Mouse (Mus musculus): ENCODE measurements around the gene Whrn.

Gene Whrn

DNA sequence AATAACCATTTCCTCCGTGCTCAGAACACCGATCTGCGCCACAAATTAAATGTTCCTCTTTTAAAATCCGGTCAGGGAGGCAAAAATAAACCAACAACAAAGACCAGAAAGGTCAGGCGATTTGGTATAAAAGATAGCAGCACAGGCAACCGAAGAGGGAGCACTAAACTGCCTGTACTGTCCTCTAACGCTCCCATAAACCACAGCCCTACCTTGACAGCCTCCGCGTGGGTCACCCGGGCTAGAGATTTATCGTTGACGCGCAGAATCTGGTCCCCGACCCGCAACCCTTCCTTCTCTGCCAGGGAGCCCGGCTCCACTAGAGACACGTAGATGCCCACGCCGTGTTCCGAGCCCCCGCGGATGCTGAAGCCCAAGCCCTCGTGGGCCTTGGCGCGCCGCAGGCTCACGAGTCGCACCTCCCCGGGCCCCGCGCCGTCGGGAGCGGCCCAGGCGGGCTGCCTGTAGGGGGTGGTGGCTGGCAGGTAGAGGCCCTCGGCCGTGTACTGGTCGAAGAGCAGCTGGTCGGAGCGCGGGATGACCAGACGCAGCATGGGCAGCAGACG, 1.3 kb downstream of the Whrn start:
- DNase-seq (ENCODE audit: low read depth, low spot score), result no peak

DNA sequence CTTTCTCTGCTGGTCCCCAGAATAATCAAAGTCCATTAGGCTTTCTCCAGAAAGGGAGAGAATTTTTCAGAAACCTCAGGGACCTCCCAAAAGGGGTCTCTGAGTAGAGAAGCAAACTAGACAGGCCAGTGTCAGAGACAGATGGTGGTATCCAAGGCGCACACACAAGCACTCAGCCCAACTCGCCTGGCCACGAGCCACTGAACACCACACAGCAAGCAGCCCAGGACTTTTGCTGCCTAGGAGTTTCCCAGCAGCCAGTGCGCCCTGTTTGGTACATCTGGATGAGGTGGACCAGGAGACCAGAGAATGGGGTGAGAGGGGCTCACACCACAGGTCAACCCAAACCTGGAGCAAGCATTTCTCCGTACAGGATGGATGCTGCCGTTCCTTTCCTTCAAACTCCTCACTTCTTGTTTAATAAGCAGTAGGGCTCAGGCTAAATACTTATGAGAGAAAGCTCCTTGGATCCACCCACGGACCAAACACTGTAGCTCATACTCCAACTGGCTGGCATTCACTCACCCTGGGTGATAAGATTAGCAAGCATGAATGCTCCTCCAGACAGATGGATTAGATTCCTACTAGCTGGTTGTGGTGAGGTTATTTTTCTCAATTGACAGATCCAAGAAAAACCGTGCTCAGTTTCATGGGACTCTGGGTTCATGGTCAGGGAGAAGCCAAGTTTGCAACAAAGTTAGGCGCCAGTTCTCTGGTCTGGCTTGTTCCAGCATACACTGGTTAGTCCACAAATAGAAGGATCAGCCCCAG, 2.3 kb downstream of the Whrn start:
- no peak for DNase-seq (ENCODE audit: low read depth, low spot score)

DNA sequence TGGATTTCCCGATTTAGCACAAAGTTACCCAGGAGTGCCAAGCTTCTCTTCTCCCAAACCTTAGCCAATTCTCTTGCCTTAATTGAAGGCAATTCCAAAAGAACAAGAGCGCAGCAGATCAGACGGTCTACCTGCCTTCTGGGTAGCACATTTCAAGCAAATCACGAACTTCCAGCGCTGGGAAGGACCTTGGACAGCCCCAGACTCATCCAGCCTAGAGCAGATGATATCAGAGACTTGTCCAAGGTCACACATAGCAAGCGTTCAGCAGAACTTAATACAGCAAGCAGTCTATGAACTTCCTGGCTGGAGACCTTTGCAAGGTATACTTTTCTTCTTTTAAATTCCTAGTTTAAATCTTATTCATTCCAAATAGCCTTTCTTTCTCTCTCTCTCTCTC, 4.3 kb downstream of the Whrn start:
- DNase-seq (ENCODE audit: low read depth, low spot score), result peak; percentile 46

DNA sequence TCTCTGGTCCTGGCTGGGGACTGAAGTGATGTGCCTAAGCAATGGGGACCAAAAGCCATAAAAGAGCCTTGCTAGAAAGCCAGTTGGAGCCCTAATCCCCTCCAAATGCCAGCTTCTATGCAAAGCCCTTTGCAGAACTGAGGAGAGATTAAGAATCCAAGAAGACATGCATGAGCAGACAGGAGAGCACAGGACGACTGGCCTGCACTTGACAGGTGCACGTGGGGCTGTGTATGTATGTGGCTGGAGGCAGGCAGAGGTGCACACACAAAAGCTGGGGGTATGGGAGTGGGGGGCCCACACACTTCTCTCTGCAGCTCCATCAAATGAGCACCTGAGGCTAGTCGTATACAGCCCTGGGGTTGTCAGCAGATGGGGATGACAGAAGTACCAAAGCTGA, 5.6 kb downstream of the Whrn start:
- no peak for DNase-seq (ENCODE audit: low read depth, low spot score)

DNA sequence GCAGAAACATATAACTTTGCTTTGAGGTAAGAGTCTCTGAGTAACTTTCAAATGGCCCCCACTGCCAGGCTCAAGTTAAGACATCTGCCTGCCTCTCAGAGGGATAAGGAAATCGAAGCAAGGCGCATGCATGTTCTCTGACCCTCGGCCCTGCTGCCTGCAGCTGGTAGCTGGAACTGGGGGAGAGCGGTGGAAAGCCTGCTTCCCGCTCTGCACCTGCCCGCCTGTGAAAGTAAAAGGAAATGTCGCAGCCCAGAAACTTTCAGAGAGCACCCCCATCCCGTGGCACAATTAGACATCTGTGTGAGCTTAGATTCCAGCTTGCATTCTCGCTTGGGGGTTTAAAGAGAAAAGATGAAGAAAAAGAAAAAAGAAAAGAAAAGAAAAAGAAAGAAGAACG, 6.1 kb downstream of the Whrn start:
- no peak for DNase-seq (ENCODE audit: low read depth, low spot score)

DNA sequence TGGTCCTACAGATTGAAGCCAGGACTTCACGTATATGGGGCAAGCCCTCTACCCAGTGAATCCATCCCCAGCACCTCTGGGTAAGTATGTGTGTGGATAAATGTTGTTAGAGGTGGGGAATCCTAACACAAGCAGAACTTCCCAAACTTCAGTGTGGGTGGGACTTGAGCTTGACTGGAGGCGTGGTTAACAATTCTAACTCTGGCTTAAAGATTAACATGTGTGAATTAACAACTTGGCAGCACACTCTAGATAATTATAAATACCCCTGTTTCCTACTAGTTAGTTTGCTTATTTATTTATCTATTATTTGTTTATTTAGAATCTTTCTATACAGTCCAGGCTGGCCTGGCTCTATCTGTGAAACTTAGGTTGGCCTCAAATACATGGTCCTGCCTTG, 7.9 kb downstream of the Whrn start:
- no peak for DNase-seq (ENCODE audit: low read depth, low spot score)

DNA sequence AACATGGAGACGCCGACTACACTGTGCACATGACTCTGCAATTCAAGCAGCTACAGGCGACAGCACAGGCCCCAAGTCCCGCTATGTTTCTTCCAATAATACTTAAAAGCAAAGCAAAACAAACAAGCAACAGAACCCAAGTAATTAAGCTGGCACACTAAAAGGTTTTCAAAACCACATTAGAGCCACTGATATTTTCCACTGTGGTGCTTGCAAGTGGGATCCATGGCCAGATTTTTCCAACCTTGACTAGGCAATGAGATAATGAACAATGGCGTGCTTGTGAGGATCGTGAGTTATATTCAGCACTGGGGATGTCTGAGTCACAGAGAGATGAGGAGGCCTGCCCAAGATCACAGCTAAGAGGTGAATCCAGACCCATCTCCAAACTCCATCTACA, 8.5 kb downstream of the Whrn start:
- DNase-seq (ENCODE audit: low read depth, low spot score), result no peak

DNA sequence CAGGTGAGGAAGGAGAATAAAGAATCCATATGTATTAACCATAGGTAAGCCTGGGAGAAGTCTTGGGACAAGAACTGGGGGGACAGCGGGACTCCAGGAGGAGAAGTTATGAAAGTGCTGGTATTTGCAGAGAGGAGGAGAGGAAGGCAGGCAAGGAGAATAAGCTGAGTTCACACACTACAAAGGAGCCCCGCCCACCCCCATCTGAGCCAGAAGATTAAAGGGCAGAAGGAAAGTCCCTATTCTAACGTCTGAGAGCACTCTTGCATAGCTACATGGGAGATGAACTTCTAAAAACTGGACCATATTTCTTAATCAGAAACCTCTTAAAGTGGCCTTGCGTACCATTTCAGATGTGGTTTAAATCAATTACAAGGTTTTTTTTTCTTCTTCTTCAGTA, 9.3 kb downstream of the Whrn start:
- no peak for DNase-seq (ENCODE audit: low read depth, low spot score)

DNA sequence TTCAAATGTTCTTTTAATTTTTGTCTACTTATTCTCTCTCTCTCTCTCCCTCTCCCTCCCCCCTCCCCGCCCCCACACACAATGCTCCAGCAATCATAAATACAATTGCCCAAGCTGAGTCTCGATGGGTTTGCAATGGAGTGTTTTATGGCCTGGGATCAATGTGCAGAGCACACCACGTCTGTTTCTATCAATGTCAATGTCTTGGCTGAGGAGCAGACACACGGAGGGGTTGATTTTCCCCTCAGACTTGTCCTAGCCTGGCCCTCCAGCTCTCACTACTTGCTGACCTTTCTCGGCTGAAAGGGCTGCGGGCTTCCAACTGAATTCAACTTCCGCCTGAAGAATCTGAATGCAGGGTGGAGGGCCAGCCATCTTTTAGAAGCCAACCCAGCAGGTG, 12.1 kb downstream of the Whrn start:
- no peak for DNase-seq (ENCODE audit: low read depth, low spot score)

DNA sequence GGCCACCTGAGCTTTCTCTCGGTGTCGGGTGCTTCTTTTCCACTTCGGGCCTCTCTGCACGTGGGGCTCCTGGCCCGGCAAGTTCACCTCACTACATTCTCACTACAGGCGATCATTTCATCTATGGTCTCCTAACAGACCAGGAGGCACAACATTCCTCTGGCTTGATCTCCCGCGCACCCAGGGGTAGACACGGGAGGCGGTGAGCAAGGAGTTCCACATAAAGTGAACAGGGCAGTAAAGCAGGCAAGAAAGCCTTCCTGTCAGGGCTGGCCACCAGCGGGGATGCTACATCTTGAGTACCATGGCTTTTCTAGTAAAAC, 15.0 kb downstream of the Whrn start:
- DNase-seq (ENCODE audit: low read depth, low spot score), result no peak

DNA sequence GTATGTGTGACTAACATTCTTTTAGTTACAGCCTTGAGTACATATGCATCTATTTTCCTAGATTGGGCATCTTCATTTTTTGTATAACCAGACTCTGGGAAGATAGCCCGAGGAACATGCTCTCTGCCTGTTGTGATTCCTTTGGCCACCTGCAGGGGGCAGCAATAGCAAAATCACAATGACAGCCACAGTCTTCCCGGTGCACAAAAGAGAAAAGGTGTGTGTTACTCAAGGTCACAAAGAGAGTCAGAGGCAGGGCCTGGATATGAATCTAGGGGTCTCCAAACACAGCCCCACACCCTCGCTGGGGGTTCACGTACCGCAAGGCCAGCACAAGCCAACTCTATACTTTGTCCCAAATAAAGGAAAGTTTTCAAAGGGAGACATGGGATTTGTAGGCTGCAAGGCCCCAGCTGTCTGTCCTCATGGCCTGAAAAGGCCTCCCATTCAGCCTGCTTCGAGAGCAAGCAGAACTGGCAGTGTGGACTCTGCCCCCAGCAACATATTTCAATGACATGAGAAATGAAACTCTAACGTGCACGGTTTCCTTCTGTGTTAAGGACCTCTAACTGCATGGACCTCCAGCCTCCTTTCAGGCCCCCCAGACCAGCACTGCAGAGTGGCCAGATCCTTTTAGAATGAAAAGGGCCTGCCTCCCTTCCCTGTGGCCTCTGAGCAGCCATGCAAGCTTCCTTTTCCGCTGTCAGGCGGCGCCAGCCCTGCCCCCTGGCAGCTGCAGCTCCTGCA, 15.5 kb downstream of the Whrn start:
- peak; percentile 71 for DNase-seq (ENCODE audit: low read depth, low spot score)

DNA sequence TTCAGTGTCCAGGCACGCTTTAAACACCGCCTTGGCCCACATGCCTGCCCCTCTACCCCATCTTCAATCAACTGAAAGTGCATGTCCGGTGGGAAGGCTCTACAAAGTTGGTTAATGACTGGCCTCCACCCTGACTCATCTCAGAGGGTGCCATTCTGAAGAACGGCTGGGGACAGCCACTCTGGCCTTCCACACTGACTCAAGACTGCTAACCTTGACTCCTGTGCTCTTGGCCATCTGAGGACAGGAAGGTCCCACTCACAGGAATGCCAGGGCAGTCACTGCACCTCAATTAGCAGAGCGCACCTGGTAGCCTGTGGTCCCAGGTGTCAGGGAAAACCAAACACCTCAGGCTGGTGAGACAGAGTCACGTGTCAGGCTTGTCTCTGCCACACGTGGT, 17.8 kb downstream of the Whrn start:
- DNase-seq (ENCODE audit: low read depth, low spot score), result no peak

DNA sequence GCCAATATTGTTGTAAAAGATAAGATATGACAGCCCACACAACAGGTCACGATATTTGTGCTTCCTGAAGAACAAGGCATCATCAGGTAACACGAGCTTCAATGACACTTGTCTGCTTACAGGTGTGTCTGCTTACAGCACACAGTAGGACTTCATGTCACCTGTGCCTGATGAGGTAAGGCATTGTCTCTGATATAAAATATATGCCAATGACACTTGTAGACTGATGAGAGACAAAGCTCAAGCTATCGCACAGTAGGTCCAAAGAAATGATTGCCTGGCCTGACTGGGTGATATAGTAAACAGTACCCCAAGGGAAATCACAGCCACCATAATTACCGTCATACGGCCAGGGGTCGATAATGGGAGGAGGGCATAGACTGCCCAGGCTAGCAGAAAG, 18.9 kb downstream of the Whrn start:
- no peak for DNase-seq (ENCODE audit: low read depth, low spot score)

DNA sequence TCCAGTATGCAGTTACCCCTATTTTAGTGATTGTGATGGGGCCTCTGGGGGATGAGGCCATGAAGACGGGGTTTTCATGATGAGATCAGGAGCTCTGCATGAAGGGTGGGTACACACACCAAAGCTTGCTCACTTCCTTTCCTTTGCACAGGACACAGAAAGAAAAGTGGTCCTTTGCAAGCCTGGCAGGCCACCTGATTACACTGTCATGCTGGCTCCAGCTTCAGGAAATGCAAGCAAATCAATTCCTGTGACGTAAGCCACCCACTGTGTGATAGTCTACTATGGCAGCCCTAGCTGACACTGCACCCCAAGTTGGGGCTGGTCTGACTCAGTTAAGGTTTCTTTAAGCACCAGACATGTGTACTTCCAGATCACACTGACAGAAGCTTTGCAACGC, 20.6 kb downstream of the Whrn start:
- no peak for DNase-seq (ENCODE audit: low read depth, low spot score)

DNA sequence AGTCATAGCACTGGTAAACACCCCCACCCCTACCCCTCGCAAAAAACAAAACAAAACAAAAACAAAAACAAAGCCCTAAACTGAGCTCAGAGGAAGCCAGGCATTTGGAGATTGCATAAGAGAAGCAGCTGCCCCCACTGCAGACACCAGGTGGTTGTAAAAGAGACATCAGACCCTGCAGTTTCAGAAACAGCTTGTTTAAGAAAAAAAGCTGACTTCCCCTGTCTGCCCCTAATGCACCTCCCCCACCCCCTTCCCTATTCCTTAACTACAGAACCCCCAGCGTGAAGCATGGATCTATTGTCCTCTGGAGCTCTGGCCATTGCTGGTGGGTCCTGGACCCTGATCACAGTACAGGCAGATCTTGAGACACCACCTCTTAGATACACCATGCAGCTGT, 21.4 kb downstream of the Whrn start:
- no peak for DNase-seq (ENCODE audit: low read depth, low spot score)

DNA sequence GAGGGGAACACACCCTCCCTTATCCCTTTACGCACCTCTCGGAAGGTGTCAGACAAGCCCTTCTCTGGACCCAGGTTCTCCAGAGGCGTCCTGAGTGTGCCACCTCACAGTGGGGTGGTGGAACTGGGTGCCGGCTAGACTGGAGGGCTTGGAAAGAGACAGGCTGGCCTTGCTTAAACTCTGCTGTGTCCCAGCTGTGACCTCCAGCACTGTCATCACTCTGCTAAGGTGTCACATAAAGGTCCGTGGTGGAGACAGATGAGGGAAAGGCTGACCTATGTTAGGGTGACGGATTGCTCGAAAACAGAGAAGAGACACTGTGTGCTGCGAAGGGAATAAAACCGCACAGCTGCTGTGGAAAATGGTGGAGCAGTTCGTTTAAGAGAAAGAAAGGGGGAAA, 28.5 kb downstream of the Whrn start:
- DNase-seq (ENCODE audit: low read depth, low spot score), result no peak

DNA sequence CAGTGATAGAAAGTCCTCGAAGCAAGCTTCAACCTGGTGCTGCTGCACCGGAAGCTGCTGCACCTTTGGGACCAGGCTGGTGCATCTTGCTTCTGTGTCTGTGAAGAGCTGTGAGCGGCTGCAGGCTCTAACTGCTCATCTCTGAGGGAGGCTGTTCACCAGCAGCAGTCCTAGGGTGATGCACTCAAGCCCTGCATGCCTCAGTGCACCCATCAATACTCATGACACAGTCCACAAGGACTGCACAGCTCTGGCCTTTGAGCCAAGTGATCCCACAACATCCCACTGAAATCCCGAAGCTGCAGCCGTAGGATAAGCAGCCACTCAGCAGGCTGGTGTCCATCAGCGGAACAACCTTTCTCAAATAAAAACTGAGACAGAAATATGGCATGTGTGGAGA, 29.6 kb downstream of the Whrn start:
- DNase-seq (ENCODE audit: low read depth, low spot score), result no peak

DNA sequence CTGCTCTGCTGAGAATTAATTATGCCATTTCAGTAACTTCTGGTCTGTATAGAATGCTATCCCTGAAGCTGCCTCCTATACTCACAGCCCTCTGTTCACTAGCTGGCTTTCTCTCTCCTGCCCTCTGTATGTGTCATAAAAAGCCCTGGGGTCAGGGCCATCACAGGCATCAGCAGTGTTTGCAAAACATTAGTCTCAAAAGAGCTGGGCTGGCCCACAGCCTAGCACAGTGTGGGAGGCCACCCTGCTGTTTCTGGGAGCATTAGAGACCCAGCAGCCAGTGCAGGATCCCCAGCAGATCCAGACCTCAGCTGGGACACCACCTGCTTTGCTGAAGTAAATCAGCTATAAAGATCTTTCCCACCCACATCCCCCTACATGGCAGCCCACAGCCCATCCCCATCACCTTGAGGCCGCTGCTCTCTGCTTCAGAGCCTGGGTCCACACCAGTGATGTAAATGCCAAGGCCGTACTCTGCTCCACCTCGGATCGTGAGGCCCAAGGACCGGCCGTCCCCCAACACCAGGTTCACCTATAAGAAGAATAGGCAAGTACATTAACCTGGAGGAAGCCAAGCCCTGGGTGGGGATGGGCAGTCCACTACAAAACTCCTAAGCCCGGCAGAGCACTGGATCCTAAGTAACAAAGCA, 34.8 kb downstream of the Whrn start:
- DNase-seq (ENCODE audit: low read depth, low spot score), result no peak

DNA sequence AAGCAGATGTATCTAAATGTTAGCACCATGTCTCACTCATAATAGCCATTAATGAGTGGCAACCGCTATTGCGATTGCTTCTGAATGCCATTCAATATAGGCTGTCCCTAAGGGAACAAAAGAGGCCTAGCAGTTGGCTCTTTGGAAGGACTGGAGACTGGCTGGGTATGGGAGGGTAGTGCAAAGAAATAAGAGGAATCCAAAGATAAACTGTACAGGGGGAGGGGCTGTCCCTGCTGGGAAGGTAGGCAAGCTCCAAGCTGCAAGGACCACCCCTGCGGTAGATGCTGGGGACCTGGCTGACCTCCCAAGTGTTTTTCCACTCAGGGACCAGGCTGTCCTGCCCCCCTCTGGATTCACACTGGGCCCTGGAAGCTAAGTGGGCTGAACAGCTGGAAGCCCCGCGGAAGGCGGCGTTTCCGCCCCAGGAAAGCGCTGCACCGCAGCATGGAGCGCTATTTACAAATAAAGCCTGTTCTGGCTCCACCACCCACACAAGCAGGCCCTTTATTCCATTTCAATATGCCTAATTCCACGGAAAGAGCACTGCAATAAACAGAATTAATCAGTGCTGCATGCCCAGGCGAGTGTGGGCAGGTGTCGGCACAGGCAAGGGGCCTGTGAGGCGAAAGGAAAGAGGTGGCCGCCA, 36.5 kb downstream of the Whrn start:
- DNase-seq (ENCODE audit: low read depth, low spot score), result peak; percentile 37

DNA sequence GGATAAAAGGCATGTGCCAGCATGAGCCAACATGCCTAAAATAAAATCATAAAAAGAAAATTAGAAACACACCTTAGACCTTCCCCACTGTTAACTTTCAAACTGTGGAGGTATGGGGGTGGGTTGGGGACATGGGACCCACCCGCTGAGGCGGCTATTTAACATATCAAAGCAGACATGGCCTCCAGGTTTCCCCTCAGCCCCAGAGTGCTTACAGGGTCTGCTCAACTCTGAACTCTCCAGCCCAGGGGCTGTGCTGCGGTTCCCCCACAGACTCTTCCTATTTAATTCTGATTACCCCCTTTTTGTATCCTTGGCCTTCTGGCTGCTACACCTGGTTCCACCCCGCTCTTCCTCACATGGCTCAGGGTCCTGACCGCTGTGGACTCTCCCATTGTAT, 39.2 kb downstream of the Whrn start:
- peak; percentile 52 for DNase-seq (ENCODE audit: low read depth, low spot score)

DNA sequence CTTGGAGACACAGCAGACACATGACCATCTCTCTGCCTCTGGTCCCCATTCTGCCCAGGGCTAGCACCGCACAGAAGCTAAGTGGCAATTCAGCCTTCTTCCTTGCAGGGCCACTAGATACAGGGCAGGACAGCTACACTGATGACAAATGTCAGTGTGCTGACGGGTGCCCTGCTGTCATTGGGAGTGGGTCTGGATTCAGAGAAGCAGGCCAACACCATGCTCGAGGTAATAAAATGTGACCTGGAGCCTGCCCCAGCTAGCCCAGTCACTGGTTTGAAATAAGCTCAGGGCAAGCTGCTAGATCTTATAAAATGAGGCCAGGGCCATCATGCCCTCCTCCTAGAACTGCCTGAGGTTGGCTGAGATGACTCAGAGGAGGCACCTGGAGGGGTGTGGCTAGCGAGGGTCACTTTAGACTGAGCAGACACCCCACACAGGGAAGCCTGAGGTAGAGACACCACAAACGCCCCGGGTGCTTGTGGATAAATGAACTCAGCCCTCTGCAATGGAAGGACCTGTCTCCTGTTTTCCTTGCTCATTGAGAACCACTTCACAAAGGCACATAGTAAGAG, 41.8 kb downstream of the Whrn start:
- no peak for DNase-seq (ENCODE audit: low read depth, low spot score)

DNA sequence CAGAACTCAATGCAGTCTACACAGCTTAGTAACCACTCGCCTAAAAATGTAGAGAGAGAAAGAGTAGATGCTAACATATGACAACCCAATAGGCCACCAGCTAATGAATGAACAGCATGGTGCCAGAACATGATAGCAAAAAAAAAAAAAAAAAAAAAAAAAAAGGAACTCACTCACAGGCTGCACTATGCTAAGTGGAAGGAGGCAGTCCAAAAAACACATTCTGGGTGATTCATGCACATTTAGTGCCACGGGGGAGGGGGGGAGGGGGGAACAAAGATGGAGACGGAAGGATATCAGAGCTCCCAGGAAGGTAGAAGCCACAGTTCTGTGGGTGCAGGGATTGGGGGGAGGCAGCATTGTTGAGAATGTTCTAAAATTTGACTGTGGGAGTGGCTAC, 43.2 kb downstream of the Whrn start:
- DNase-seq (ENCODE audit: low read depth, low spot score), result no peak
